8 mouse cellular contexts compared by ENCODE assay signal in genomic region chr19:6084478-6085248, GRCm38 (mm10). TPM values are rescaled to one million over a fixed set of nuclear protein-coding genes. Genes with fewer than 3 reads are reported as not detected.
DNase-seq lines count a peak whose midpoint lies in the region; ATAC-seq and TF ChIP-seq lines count a peak whose summit lies in the region.

TSS of gene Zfpl1 (minus strand) at chr19:6084956.
TSS of gene Cdca5 (plus strand) at chr19:6084983.

- peak within 1 kb of the TSS; percentile 93 for H3K4me2 ChIP-seq in embryonic facial prominence, embryonic 13.5 days
- peak within 1 kb of the TSS; percentile 89 for H3K4me2 ChIP-seq in limb, embryonic 13.5 days (replicated peaks)
- H3K4me2 ChIP-seq in midbrain, embryonic 16.5 days (ENCODE audit: low read length), result peak within 1 kb of the TSS; percentile 94

- peak; percentile 15 for TF ChIP-seq CTCF in heart, adult 2 months (IDR thresholded peaks at IDR 0.05)

- DNase-seq in 3134 (ENCODE audit: extremely low read depth, insufficient read length, low spot score), result peak; percentile 98
- DNase-seq in adrenal gland, postnatal 36 days, result peak; percentile 96 to 97
- DNase-seq in heart, adult 2 months, result peak; percentile 97
- peak; percentile 97 for DNase-seq in kidney, adult 8-10 months
- peak; percentile 93 to 97 for DNase-seq in spleen, postnatal 10 days (ENCODE audit: low spot score in 2 of 2)

- H3K27me3 ChIP-seq in embryonic facial prominence, embryonic 13.5 days, result no peaks in the 10 kb centered on the region
- H3K27me3 ChIP-seq in heart, adult 2 months (ENCODE audit: control insufficient read depth, insufficient read depth, low read length), result no peaks in the 10 kb centered on the region
- no peaks in the 10 kb centered on the region for H3K27me3 ChIP-seq in limb, embryonic 13.5 days
- H3K27me3 ChIP-seq in midbrain, embryonic 16.5 days (ENCODE audit: control insufficient read depth, insufficient read depth, low read depth, low read length), result no peaks in the 10 kb centered on the region

- 0 out of 2 replicates have a peak, but pooled peaks cover 2% of the 10 kb centered on the region for H3K79me2 ChIP-seq in heart, adult 2 months (replicated peaks; ENCODE audit: control insufficient read depth, insufficient read depth, low read length)

- no peaks in the 10 kb centered on the region for H3K9me3 ChIP-seq in embryonic facial prominence, embryonic 13.5 days
- H3K9me3 ChIP-seq in limb, embryonic 13.5 days, result no peaks in the 10 kb centered on the region
- no peaks in the 10 kb centered on the region for H3K9me3 ChIP-seq in midbrain, embryonic 16.5 days (replicated peaks; ENCODE audit: control insufficient read depth, low read length, poor library complexity, severe bottlenecking)

- peak; percentile 94 for TF ChIP-seq EP300 in heart, adult 2 months (IDR thresholded peaks at IDR 0.05; ENCODE audit: insufficient read depth, low read depth, low read length)

- peak; percentile 74; the same call in 1 of the 2 replicates for TF ChIP-seq POLR2A in heart, adult 2 months (IDR thresholded peaks at IDR 0.05; ENCODE audit: insufficient read depth, low read depth, low read length)

- peak within 1 kb of the TSS; percentile 76 for H3K4me3 ChIP-seq in embryonic facial prominence, embryonic 13.5 days
- peak within 1 kb of the TSS; percentile 62 for H3K4me3 ChIP-seq in heart, adult 2 months
- peak within 1 kb of the TSS; percentile 74 for H3K4me3 ChIP-seq in limb, embryonic 13.5 days
- peak within 1 kb of the TSS; percentile 76 for H3K4me3 ChIP-seq in midbrain, embryonic 16.5 days (ENCODE audit: low read depth, low read length)

- intact Hi-C loops in heart, adult 2 months (cut with DNase I), result loop anchor here (1.0 to 10.0 kb wide), 3 partner anchors 26 to 250 kb away; partner anchors contain the start of genes Men1 and Sac3d1

- peak; percentile 80 for ATAC-seq in embryonic facial prominence, embryonic 13.5 days (ENCODE audit: insufficient number of reproducible peaks, insufficient read depth, low FRiP score, low TSS enrichment, low read depth)
- peak; percentile 91 for ATAC-seq in limb, embryonic 13.5 days (ENCODE audit: low FRiP score, low read depth)
- peak; percentile 91 for ATAC-seq in midbrain, embryonic 16.5 days

- WGBS in embryonic facial prominence, embryonic 13.5 days, result under 1% methylated on average over 58 of the region's 58 CpGs
- WGBS in heart, adult 2 months, result under 1% methylated on average over 58 of the region's 58 CpGs
- under 1% methylated on average over 58 of the region's 58 CpGs for WGBS in limb, embryonic 13.5 days
- WGBS in midbrain, embryonic 16.5 days, result 0% methylated on average over 58 of the region's 58 CpGs

- peak within 1 kb of the TSS; percentile 79 for H3K9ac ChIP-seq in embryonic facial prominence, embryonic 13.5 days
- peak within 1 kb of the TSS; percentile 48 for H3K9ac ChIP-seq in heart, adult 2 months (ENCODE audit: low read depth, low read length)
- peak within 1 kb of the TSS; percentile 78 for H3K9ac ChIP-seq in limb, embryonic 13.5 days
- peak within 1 kb of the TSS; percentile 78 for H3K9ac ChIP-seq in midbrain, embryonic 16.5 days (ENCODE audit: low read depth, low read length)

- H3K4me1 ChIP-seq in embryonic facial prominence, embryonic 13.5 days, result peaks cover 23% of the 10 kb centered on the region
- H3K4me1 ChIP-seq in heart, adult 2 months (ENCODE audit: control insufficient read depth, insufficient read depth, low read length), result peaks cover 4% of the 10 kb centered on the region
- H3K4me1 ChIP-seq in limb, embryonic 13.5 days, result peaks cover 24% of the 10 kb centered on the region
- H3K4me1 ChIP-seq in midbrain, embryonic 16.5 days (ENCODE audit: control insufficient read depth, insufficient read depth, low read length), result peaks cover 18% of the 10 kb centered on the region

- H3K27ac ChIP-seq in embryonic facial prominence, embryonic 13.5 days, result peak within 1 kb of the TSS; percentile 58
- peak within 1 kb of the TSS; percentile 70 for H3K27ac ChIP-seq in heart, adult 2 months
- H3K27ac ChIP-seq in limb, embryonic 13.5 days, result peak within 1 kb of the TSS; percentile 65; the same call in 1 of the 2 replicates
- peak within 1 kb of the TSS; percentile 63; the same call in 1 of the 2 replicates for H3K27ac ChIP-seq in midbrain, embryonic 16.5 days (ENCODE audit: low read length)

- H3K36me3 ChIP-seq in embryonic facial prominence, embryonic 13.5 days, result peaks cover 55% of the 10 kb centered on the region
- H3K36me3 ChIP-seq in heart, adult 2 months (ENCODE audit: control insufficient read depth, insufficient read depth, low read length), result no peaks in the 10 kb centered on the region
- peaks cover 63% of the 10 kb centered on the region for H3K36me3 ChIP-seq in limb, embryonic 13.5 days
- peaks cover 16% of the 10 kb centered on the region for H3K36me3 ChIP-seq in midbrain, embryonic 16.5 days (ENCODE audit: control insufficient read depth, insufficient read depth, low read length)

RNA-seq across cellular contexts. Expression of gene Zfpl1, which starts in this region (rescaled TPM):
- total RNA-seq in adrenal gland, postnatal 36 days (2021), result 10 to 100 TPM; 34.2 to 37.4 TPM
- 79.1 and 81.3 TPM in 2 replicates for polyA plus RNA-seq in embryonic facial prominence, embryonic 13.5 days (2015; fragmentation: Nextera tagmentation; extraction: Ambion mirVana)
- 10 to 100 TPM; 13.8 to 15.6 TPM for total RNA-seq in heart, adult 2 months (2021)
- 47.5 and 50.7 TPM in 2 replicates for polyA plus RNA-seq in heart, adult 2 months (2012; rRNA removed)
- 85.9 and 92.5 TPM in 2 replicates for polyA plus RNA-seq in limb, embryonic 13.5 days (2015; fragmentation: Nextera tagmentation; extraction: Ambion mirVana)
- polyA plus RNA-seq in midbrain, embryonic 16.5 days (2015; fragmentation: Nextera tagmentation; extraction: Ambion mirVana), result 80.6 and 87.3 TPM in 2 replicates

RNA-seq across cellular contexts. Expression of gene Cdca5, which starts in this region (rescaled TPM):
- 1 to 10 TPM; 1.8 to 2.2 TPM for total RNA-seq in adrenal gland, postnatal 36 days (2021)
- polyA plus RNA-seq in embryonic facial prominence, embryonic 13.5 days (2015; fragmentation: Nextera tagmentation; extraction: Ambion mirVana), result 37.0 and 39.6 TPM in 2 replicates
- not detected for total RNA-seq in heart, adult 2 months (2021)
- 0.09 and 0.27 TPM in 2 replicates for polyA plus RNA-seq in heart, adult 2 months (2012; rRNA removed)
- polyA plus RNA-seq in limb, embryonic 13.5 days (2015; fragmentation: Nextera tagmentation; extraction: Ambion mirVana), result 36.5 and 37.6 TPM in 2 replicates
- polyA plus RNA-seq in midbrain, embryonic 16.5 days (2015; fragmentation: Nextera tagmentation; extraction: Ambion mirVana), result 3.7 and 4.1 TPM in 2 replicates

Comparison
In these comparisons a context has a peak if more than half of its experiments do, and no peak if none do; other contexts are left out.
1. Peak in every context shown above with its lines: DNase-seq, ATAC-seq, H3K4me3 ChIP-seq and H3K27ac ChIP-seq.